Mouse (Mus musculus): ENCODE measurements around the gene Ngly1. TPM values are rescaled to one million over a fixed set of nuclear protein-coding genes. Genes with fewer than 3 reads are reported as not detected.

Gene Ngly1
- total and polyA plus RNA-seq, 3 experiments = 19.2 to 31.2 (median 30.7) TPM

DNA sequence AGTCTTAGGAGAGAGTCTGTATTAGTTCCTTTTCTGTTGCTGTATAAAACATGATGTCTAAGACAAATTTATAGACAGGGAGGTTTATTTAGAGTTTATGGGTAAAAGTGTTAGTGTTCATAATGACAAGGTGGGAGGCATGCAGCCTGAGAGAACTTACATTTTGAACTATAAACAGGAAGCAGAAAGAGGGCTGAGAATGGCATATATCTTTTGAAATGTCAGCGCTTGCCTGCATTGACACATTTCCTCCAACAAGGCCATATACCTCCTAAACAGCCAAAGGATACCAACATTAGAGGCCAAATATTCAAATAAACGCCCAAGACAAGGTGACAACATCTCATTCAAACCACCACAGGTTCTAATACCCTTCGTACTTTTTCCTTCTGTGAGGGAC is 12.8 kb downstream of the Ngly1 start:
- DNase-seq = no peak
- 87% methylated on average over 3 of the region's 3 CpGs for WGBS
- no peak overlapping the region for H3K9ac ChIP-seq (ENCODE audit: low read depth, low read length)
- TF ChIP-seq CTCF (IDR thresholded peaks at IDR 0.05) = no peak
- TF ChIP-seq POLR2A (IDR thresholded peaks at IDR 0.05; ENCODE audit: insufficient read depth, low read depth, low read length) = no peak
- no peak for TF ChIP-seq EP300 (IDR thresholded peaks at IDR 0.05; ENCODE audit: insufficient read depth, low read depth, low read length)
- H3K4me3 ChIP-seq = no peak overlapping the region
- intact Hi-C loops (cut with DNase I) = no loop called here
- peaks cover 7% of the 10 kb centered on the region for H3K36me3 ChIP-seq (ENCODE audit: control insufficient read depth, insufficient read depth, low read length)
- H3K27me3 ChIP-seq (ENCODE audit: control insufficient read depth, insufficient read depth, low read length) = no peaks in the 10 kb centered on the region
- no peaks in the 10 kb centered on the region; the same call in 1 of the 2 replicates for H3K79me2 ChIP-seq (replicated peaks; ENCODE audit: control insufficient read depth, insufficient read depth, low read length)
- no peaks in the 10 kb centered on the region for H3K4me1 ChIP-seq (ENCODE audit: control insufficient read depth, insufficient read depth, low read length)
- H3K27ac ChIP-seq = no peak overlapping the region

DNA sequence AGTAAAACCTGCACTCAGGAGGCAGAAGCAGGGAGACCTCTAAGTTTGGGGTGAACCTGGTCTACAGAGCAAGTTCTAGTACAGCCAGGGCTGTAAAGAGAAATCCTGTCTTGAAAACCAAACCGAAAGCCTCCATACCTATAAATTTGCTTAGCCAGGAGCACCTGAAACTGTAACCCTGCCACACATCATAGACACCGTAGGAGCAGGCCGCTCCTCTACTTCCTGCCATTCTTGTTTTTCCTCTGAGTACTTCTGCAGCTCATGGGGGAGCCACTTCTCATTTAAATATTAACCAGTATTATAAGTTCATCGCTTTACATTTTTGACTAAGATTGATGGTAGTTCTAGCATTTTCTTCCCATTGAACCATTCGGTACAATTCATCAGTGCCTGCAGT is 17.9 kb downstream of the Ngly1 start:
- Histone ChIP-seq H3K79me2 (replicated peaks; ENCODE audit: control insufficient read depth, insufficient read depth, low read length) (no peaks in the 10 kb centered on the region), H3K4me3 (no peak overlapping the region), H3K27ac (no peak overlapping the region), H3K27me3 (ENCODE audit: control insufficient read depth, insufficient read depth, low read length) (no peaks in the 10 kb centered on the region), H3K9ac (ENCODE audit: low read depth, low read length) (no peak overlapping the region), H3K36me3 (ENCODE audit: control insufficient read depth, insufficient read depth, low read length) (peaks cover 8% of the 10 kb centered on the region), H3K4me1 (ENCODE audit: control insufficient read depth, insufficient read depth, low read length) (no peaks in the 10 kb centered on the region)
- 71% methylated on average over 5 of the region's 5 CpGs for WGBS
- intact Hi-C loops (cut with DNase I) = no loop called here
- no peak for TF ChIP-seq EP300 (IDR thresholded peaks at IDR 0.05; ENCODE audit: insufficient read depth, low read depth, low read length)
- TF ChIP-seq CTCF (IDR thresholded peaks at IDR 0.05) = no peak
- no peak for TF ChIP-seq POLR2A (IDR thresholded peaks at IDR 0.05; ENCODE audit: insufficient read depth, low read depth, low read length)
- no peak for DNase-seq

DNA sequence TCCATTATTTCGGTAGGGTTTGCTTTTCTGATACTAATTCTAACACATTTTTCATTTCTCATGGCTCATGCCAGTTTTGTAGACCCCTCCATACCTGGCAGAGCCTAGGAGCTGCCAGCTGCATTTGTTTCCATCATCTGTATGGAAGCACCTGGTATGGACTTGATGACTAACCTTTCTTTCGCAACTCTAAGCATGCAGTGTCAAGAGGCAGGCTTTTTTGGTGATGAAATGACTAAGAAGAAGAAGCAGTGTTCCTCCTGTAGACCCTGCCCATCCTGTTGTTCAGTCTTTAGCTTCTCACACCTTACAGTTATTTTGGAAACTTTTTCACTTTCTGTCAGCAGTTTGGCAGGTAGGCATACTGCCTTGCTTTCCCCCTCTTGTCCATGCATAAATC is 20.7 kb downstream of the Ngly1 start:
- Histone ChIP-seq H3K4me3 (no peak overlapping the region), H3K27me3 (ENCODE audit: control insufficient read depth, insufficient read depth, low read length) (no peaks in the 10 kb centered on the region), H3K27ac (no peak overlapping the region), H3K9ac (ENCODE audit: low read depth, low read length) (no peak overlapping the region), H3K36me3 (ENCODE audit: control insufficient read depth, insufficient read depth, low read length) (peaks cover 8% of the 10 kb centered on the region), H3K79me2 (replicated peaks; ENCODE audit: control insufficient read depth, insufficient read depth, low read length) (no peaks in the 10 kb centered on the region; the same call in 1 of the 2 replicates), H3K4me1 (ENCODE audit: control insufficient read depth, insufficient read depth, low read length) (no peaks in the 10 kb centered on the region)
- WGBS = 95% methylated on average over 2 of the region's 2 CpGs
- intact Hi-C loops (cut with DNase I) = no loop called here
- TF ChIP-seq POLR2A (IDR thresholded peaks at IDR 0.05; ENCODE audit: insufficient read depth, low read depth, low read length) = no peak
- TF ChIP-seq EP300 (IDR thresholded peaks at IDR 0.05; ENCODE audit: insufficient read depth, low read depth, low read length) = no peak
- TF ChIP-seq CTCF (IDR thresholded peaks at IDR 0.05) = no peak
- no peak for DNase-seq

DNA sequence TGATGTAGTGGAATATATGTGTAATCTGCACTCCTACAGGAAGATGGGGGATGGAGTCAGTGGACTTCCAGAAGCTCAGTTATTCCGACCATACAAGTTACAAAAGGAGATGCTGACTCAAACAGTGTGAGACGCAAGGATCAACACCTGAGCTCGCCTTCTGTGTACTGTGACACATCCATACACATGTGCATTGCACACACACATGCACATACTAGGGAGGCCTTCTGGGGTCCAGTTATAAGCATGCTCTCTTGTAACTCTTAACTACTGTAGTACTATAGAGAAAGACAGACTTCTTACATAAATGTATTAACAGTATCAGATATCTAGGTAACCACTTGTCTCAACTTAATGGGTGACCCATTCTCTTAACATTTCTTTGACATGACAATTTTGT is 24.6 kb downstream of the Ngly1 start:
- no peaks in the 10 kb centered on the region; the same call in 1 of the 2 replicates for H3K79me2 ChIP-seq (replicated peaks; ENCODE audit: control insufficient read depth, insufficient read depth, low read length)
- TF ChIP-seq CTCF (IDR thresholded peaks at IDR 0.05) (no peak), POLR2A (IDR thresholded peaks at IDR 0.05; ENCODE audit: insufficient read depth, low read depth, low read length) (no peak)
- H3K4me1 ChIP-seq (ENCODE audit: control insufficient read depth, insufficient read depth, low read length) = no peaks in the 10 kb centered on the region
- no peak overlapping the region for H3K4me3 ChIP-seq
- intact Hi-C loops (cut with DNase I) = no loop called here
- WGBS = 76% methylated on average over 3 of the region's 3 CpGs
- H3K9ac ChIP-seq (ENCODE audit: low read depth, low read length) = no peak overlapping the region
- H3K36me3 ChIP-seq (ENCODE audit: control insufficient read depth, insufficient read depth, low read length) = peaks cover 8% of the 10 kb centered on the region
- no peaks in the 10 kb centered on the region for H3K27me3 ChIP-seq (ENCODE audit: control insufficient read depth, insufficient read depth, low read length)
- no peak for DNase-seq
- H3K27ac ChIP-seq = no peak overlapping the region

DNA sequence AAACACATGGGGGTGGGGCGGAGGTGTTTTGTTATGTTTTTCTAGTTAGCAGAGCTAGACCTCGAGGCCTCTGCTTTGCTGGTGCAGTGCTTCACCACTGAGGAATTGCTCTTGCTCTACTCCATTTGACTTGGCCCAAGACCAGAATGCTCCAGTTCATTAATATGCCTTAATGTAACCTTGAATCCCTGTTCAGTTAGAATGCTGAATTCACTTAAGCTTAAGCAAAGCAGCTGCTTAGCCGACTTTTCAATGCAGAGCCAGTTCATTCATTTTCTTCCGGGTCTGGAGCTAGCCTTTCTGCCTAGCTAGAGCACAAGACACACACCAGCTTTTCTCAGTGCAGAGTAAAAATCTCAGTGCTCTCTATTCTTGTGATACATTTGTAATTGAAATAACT is 30.1 kb downstream of the Ngly1 start:
- intact Hi-C loops (cut with DNase I) = loop anchor here (5.0 kb wide), 1 partner anchor 38 kb away; no protein-coding TSS in a partner anchor
- WGBS = 86% methylated on average over 4 of the region's 4 CpGs

DNA sequence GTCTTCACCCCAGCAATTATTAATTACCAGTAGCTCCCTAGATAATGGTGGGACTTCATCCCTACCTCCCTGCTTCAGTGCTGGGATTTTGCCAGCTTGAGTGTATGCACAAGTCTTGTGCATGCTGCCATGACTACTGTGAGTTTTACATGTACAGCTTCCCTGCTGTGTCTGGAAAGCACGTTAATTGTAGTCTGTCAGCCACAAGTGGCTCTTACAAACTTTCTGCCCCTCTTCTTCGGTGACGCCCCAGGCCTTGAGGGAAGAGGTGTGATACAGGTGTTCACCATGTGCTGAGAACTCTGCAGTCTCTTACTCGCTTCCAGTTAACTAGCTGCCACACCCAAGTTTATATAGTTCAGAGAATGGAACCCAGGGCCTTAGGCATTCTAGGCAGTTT is 34.9 kb downstream of the Ngly1 start:
- intact Hi-C loops (cut with DNase I) = no loop called here
- H3K36me3 ChIP-seq (ENCODE audit: control insufficient read depth, insufficient read depth, low read length) = peaks cover 6% of the 10 kb centered on the region
- H3K4me3 ChIP-seq = no peak overlapping the region
- TF ChIP-seq CTCF (IDR thresholded peaks at IDR 0.05) (no peak), EP300 (IDR thresholded peaks at IDR 0.05; ENCODE audit: insufficient read depth, low read depth, low read length) (no peak), POLR2A (IDR thresholded peaks at IDR 0.05; ENCODE audit: insufficient read depth, low read depth, low read length) (no peak)
- no peak overlapping the region for H3K9ac ChIP-seq (ENCODE audit: low read depth, low read length)
- H3K27me3 ChIP-seq (ENCODE audit: control insufficient read depth, insufficient read depth, low read length) = no peaks in the 10 kb centered on the region
- DNase-seq = no peak
- H3K4me1 ChIP-seq (ENCODE audit: control insufficient read depth, insufficient read depth, low read length) = no peaks in the 10 kb centered on the region
- no peak overlapping the region for H3K27ac ChIP-seq
- WGBS = 93% methylated on average over 4 of the region's 4 CpGs
- no peaks in the 10 kb centered on the region for H3K79me2 ChIP-seq (replicated peaks; ENCODE audit: control insufficient read depth, insufficient read depth, low read length)

More for the DNA sequence above, 30.1 kb downstream of the Ngly1 start:
- no peak overlapping the region for H3K4me3 ChIP-seq
- H3K4me1 ChIP-seq (ENCODE audit: control insufficient read depth, insufficient read depth, low read length) = no peaks in the 10 kb centered on the region
- no peak for DNase-seq
- H3K27me3 ChIP-seq (ENCODE audit: control insufficient read depth, insufficient read depth, low read length) = no peaks in the 10 kb centered on the region
- peaks cover 6% of the 10 kb centered on the region for H3K36me3 ChIP-seq (ENCODE audit: control insufficient read depth, insufficient read depth, low read length)
- H3K9ac ChIP-seq (ENCODE audit: low read depth, low read length) = no peak overlapping the region
- H3K27ac ChIP-seq = no peak overlapping the region
- no peaks in the 10 kb centered on the region for H3K79me2 ChIP-seq (replicated peaks; ENCODE audit: control insufficient read depth, insufficient read depth, low read length)
- TF ChIP-seq CTCF (IDR thresholded peaks at IDR 0.05) = no peak
- TF ChIP-seq EP300 (IDR thresholded peaks at IDR 0.05; ENCODE audit: insufficient read depth, low read depth, low read length) = no peak
- TF ChIP-seq POLR2A (IDR thresholded peaks at IDR 0.05; ENCODE audit: insufficient read depth, low read depth, low read length) = no peak

All from heart, adult 2 months (tissue).